Mouse (Mus musculus) thymus, postnatal 25 days (tissue): ENCODE data around the gene Nrip3.

Experiments
- DNase-seq: peaks from one replicate; pipeline ENCODE4 v3.0.0; 2022

Gene Nrip3

DNA sequence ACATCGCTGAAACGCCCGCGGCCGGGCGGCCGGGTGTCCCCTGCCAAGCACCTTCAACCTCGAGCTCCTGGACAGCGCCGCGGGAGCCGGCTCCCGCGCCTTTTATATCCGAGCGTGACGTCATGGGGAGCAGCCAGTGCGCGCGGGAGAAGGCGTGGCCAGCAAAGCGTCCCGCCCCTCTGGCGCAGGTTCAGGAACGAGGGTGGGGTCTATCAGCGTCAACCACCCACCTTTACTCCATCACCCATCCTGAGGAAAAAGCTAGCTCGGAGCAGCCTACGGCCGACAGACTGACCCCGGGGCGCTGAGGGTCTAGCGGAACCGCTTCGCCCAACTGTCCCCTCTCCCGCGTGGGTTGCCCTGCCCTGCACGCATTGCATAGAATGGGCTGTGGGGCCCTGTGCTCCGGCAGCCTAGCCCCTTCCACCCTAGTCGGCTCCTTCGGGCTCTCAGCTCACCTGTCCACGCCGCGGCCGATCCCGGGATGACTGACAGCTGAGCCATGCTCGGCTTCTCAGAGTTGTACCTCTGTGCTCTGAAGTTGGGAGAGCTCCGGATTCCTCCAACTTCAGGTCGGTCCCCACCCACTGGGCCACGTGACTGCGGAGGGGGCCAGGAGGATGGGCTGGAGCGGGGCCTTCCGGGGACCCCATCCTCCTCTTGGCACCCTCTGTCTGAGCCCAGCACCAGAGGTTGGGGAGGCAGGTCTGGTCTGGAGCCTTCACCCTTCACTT lies at the start of gene Nrip3:
Nrip3 (minus strand) TSS at position 556 of the 734 bp plus-strand sequence.
- peak; percentile 67 for DNase-seq

DNA sequence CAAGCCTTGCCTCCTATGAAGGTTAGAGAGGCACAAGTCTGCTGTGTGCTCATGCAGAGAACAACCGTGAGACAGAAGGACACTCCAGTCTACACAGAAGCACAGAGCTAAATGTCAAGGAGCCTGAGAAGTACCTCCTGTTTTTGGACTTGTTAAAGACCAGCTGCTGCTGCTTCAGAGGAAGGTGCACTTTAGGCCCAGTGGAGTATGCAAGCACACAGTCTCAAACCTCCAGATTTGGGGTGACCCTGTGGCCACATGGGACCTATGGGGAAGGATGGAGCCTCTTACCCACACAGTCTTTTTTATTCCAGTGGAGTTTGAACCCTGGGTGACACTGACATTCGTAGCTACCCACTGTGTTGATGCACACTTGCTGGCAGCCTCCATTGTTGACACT lies 49.6 kb upstream of the Nrip3 start:
- DNase-seq: no peak

DNA sequence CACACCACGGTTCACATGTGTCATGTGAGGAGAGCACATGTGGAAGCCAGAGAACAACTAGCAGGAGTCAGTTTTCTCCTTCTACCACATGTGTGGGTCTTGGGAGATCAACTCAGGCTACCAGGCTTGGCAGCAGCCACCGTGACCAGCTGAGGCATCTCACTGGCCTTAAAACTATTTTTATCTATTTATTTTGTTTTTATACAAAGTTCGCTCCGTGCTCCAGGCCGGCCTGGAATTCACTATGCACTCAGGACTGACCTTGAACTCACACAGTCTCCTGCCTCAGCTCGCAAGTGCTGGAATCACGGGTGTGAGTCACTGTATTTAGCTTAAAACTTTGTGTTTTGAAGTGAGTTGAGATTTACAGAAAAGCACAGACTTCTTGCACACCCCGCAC lies 45.1 kb upstream of the Nrip3 start:
- no peak for DNase-seq

DNA sequence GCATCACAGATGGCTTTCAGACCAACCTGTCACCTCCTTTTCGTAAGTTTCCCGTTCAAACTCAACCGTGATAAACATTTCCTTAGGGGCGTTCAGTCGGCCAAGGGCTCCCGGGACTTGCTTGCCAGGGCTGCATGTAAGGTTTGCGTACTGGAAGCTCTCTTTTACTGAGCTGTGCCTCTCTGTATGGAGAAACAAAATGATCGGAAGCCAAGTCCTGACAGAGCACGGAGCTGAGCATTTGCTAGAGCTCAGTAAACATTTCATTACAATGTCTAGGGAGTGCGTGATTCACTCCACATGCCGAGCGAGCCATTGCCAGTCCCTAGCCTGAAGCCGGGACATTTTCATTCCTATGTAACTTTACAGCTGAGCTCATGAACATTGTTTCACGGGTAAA lies 43.5 kb upstream of the Nrip3 start:
- DNase-seq: no peak

DNA sequence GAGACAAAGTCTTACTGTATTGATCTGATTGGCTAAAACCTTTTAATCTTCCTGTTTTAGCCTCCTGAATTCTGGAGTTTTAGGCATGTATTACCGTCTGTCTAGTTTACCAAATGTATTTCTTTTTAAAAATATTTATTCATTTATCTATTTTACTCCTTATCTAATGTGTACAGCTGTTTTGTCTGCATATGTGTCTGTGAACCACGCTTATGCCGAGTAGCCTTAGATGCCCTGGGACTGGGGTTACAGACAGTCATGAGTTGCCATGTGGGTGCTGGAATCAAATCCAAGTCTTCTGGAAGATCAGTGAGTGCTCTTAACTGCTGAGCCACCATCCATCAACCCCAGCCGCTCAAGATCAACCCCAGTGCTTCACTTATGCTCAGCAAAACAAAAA lies 36.8 kb upstream of the Nrip3 start:
- DNase-seq: no peak

DNA sequence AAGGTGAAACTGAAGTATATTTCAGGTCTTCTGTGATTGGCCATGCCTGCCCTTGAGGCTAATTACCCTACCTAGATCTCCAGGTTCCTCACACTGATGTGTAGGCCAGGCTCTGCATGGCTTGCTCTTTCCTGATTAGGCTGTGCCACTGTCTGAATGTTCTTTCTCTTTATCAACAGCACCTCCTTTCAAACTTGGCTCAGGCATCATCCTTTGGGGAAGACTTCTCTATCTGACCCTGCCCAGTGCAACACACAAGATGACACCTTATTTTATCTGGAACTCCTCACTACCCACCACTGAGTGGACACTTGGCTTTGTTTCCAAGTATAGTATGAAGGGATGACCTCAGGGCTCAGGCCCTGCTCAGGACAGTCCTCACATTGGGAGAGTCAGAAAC lies 36.1 kb upstream of the Nrip3 start:
- no peak for DNase-seq

DNA sequence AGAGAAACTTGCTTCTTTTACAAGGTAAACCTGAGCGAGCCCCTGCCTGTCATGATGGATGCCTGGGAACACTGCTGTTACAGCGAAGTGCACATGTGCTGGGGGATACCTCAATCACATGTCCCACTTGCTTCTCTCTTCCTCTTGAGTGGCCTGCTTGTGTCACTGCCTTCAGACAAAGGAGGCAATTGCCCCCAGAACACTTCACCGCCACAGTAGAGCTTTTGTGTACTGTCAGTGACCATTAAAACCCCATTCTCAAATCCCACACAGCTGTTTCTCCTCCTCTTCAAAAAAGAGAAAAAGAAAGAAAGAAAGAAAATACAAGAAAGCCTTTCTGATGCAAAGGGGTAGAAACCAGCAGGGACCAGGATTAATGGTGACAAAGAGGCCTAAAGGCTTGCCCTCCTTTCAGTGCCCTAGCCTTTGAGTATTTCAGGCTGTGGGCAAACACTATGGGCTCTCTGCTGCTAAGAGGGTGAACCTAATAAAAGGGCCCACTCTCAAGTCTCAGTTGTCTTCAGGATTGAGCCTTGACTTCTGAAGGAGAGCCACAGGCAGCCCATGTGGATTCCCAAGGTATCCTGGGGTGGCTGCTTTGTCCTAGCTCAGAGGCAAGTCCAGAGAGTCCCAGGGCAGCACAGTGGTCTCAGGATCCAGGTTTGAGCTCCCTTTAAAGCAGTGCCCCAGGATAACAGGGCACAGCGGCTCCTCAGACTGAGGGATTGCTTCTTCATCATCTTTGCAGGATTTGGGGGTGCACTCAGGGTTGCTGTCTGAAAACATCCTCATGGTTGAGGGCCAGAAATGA lies 31.7 kb upstream of the Nrip3 start:
- no peak for DNase-seq

DNA sequence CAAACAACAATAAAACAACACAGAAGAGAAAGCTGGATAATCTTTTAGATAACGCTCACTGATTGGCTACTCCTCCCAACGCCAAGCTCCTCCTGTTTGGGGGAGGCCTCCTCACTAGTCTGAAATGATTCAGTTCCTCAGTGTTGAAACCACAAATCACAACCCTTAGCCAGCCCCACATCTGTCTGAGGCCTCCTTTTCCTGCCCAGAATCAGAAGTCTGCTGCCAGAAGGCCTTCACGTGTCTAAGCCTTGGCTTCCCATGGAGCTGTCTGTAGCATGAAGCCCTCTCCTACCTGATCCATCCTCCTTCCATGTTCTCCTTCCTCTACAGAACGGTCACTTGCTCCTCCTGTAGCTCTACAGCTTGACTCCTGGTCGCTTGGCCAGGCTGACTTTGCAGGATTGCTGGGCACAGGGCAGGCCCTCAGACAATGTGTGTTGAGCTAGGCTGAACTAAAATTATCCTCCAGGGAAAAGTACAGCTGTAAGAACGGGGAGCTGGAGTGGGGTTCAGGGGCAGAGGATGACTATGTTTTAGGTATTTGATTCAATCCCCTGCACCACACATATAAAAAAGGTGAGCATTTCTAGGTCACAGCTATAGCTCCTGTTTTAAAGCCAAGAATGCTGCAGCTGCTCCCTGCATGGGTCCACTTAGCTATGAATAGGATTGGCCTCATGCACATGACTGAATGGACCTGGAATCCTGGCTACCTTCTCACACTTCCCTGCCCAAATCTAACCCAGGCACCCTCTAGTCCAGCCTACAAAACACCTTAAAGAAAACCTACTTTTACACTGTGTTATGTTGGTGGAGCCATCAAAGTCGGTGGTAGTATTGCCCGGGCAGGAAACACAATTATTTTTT lies 26.0 kb upstream of the Nrip3 start:
- no peak for DNase-seq

DNA sequence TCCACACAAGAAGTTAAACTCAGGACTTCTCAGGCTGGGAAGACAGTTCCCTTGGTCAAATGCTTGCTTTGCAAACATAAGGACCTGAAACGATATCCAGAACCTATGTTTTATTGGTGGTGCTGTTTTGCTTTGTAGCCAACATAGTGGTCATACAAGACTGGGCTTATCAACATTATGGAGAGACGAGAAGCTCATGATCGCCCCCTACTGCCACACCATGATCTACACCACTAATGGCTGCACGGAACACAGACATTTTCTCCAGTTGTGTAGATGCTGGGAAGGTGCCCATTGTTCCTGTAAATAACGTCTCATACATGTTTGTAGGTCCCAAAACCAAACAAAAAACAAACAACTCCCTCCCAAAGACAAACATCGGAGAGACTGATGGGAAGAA lies 23.0 kb upstream of the Nrip3 start:
- peak; percentile 35 for DNase-seq

DNA sequence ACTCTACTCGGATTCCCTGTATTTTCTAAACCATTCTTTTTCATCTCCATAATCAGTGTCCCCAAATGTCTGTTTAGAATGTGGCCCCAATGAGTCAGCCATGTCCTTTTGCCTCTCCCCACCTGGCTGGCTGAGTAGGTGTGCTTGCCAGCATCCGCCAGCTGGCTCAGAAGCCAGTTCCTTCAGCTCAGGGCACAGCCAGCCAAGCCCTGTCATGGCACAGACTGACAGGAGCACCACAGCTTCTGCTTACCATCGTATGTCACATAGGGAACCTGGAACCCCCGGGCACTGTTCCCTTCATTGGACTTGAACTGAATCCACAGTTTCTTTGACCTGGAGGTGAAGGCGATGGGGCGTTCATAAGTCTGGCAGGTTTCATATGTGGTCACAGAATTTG lies 22.5 kb upstream of the Nrip3 start:
- DNase-seq: no peak

DNA sequence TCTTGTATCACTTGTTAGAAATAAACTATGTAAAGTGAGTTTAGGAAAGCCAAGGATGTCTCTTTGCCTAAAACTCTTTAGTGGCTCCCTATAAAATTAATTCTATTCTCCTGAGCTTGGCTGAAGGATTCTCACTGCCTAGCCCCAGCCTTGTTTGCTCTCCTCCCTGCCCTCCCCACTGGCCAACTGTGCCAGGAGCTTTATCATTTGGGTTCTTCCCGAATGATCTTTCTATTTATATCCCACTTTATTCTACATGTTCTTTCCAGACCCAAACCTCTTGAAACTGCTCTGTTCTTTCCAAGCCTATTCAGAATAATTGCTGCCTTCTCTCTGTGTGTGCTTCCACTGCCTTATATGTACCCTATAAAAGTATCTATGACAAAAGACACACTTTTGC lies 21.7 kb upstream of the Nrip3 start:
- no peak for DNase-seq

DNA sequence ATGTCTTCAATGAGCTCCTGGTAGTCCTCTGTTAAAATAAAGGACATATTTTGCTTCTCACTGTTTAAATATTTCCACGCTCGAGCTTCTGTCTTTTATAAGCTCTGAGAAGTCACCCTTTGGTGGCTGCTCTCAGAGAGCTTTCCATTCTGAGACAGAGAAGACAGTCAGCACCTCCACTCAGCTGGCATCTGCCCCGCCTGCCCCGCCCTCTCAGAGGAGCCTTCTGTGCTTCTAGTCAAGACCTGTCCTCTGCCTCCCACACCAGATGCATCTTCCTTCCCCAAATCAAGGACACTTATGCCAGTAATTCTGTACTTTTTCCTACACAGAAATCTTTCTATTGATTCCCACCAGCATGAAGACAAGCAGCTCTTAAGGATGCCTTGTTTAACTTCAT lies 18.8 kb upstream of the Nrip3 start:
- no peak for DNase-seq

DNA sequence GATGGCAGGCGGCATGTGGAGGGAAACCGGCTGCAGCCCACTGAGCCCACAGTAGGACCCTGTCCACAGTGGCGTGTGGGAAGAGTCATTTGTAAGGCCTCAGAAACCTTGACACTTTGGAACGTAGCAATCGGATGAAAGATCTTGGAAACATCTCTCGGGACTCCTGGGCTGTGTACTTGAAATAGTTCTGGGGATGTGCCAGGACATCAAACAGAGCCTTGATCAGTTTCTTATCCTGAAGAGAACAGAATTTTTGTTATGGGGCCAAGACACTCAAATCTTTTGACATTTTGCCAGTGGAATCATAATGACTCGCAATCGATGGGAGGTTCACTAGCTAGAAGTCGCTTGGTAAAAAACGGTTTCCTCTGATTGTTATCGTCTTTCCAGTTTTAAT lies 17.3 kb upstream of the Nrip3 start:
- DNase-seq: no peak

DNA sequence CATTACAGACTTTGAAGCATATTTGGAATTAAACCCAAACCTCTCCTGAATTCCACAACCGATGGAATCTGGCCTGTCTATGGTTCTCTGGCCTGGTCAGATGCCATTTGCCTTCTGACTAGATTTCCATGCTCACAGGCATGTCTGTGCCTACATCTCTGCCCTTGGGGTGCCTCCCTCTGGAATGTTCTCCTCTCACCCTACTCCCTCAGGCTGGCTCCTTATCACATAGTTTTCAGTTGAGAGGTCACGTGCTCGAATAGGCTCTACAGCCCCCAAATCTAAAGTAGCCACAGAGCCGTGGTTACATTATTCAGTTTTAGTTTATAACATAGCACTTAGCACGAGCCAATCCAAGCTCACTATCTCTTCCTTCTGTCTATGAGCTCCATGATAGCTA lies 13.7 kb upstream of the Nrip3 start:
- DNase-seq: no peak

DNA sequence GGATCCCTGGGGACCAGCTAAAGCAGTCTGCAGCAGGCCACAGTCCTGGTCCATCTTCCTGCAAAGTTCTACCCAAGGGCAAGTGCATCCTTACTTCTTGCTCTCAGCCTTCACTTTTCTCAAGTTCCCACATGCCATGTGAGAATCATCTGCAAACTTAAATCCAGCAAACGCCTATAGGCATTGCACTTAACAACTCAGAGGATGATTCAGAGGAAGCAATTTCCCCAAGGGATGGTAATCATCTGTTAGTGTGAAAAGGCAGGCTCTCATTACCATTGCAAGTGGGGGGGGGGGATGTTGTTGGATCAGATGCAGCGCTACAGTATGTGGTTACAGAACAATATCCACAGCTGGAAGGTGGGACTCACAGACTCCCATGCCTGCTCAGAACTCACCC lies 12.7 kb upstream of the Nrip3 start:
- DNase-seq: no peak

DNA sequence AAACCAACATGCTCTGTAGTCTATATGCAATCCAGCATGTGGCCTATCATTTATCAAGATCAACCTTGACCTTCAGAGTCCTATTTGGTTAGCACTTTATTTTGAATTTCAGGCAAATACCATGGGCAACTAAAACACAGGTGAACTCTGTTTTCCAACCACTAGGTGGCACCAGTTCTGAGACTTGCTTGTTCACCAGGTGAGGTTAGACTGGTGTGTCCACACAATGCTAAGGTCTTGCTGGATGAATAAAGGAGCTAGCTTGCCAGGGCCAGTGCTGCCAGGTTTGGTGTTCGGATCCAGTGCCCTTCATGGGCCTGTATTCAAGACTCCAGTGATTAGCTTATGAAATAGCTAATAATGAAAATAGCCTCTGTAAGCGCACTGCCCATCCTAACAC lies 10.9 kb upstream of the Nrip3 start:
- peak; percentile 47 for DNase-seq

DNA sequence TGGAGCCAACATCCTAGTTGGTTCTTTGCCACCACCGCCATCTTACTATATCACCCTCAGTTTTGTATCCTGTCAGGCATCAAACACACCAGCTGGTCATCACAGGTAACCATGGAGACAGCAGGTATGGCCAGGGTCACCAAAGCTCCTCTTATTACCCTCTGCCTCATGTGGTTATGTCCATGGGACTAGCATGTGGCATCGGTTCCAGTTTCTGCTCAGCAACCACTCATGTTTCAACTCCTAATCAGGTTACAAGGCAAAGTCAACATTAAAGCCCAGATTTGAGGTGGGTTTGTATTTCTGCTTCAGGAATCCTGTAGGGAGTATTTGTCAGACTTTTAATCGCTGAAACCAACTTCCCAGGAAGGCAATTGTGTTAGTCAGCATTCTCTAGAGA lies 9.0 kb upstream of the Nrip3 start:
- no peak for DNase-seq

DNA sequence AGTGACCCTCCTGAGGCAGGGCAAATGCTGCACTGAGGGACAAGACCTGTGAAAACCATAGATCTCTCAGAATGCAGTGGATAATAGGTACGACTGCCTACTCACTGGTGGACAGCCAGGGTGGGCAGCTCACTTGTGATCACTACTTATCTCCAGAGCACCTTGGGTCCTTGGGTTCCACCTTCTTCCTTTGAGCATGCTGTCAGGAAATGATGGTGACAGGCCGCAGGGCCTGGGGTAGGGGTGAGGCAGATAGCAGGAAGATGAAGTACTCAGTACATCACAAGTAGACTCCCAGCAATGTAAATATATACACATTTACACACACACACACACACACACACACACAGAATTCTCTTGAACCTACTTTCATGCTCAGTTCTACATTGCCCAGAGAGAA lies 6.0 kb upstream of the Nrip3 start:
- DNase-seq: no peak

DNA sequence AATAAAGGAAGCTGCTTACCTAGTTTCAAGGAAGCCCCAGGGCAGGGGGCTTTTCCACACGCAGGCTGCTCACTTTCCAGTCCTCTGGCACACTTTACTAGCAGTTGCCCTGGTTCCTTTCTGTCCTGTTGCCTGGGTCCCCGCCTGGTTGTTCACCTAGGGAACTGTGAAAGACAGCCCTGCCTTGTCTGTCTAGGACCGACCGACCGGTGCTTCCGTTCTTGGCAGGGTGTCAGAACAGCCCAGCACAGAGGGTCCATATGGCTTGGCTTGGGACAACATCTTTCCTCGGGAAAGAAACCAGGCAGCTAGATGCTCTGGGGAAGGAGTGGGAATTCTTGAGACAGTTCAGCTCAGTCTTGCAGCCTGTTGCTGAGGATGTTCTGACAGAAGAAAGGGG lies 1.5 kb upstream of the Nrip3 start:
- DNase-seq: no peak

DNA sequence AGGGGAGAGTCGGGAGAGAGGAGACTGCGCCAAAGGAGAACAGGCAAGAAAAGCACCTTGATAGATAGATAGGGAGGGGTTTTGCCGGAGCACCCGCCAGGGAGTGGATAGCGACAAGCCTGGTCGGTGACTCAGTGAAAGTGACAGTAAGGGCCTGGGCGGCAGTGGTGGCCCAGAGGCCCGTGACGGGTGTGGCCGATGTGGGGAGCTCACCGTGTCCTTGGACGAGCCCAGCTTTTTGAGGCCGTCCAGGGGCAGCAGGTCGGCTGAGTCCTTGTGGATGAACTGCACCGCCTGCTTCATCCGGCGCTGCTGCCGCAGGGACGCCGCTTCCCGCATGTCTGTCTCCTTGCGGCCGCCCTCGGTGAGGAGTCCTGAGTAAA lies 747 bp downstream of the Nrip3 start:
- no peak for DNase-seq

DNA sequence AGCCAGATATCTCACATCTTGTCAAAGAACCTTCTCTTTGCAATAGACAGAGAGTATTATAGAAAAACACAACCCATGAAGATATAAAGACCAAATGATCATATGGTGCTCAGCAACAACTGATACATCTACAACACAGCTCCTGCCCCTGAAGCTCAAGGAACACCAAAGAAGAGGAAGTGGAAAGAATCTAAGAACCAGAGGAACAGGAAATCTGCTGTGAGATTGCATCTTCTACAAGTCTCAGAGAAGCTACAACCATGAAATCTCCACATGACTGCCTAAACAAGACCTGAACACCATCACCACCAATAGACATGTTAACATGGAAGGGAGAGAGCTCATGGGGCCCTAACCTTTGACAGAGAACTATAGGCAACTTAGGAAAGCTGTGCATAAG lies 9.6 kb downstream of the Nrip3 start:
- DNase-seq: no peak

DNA sequence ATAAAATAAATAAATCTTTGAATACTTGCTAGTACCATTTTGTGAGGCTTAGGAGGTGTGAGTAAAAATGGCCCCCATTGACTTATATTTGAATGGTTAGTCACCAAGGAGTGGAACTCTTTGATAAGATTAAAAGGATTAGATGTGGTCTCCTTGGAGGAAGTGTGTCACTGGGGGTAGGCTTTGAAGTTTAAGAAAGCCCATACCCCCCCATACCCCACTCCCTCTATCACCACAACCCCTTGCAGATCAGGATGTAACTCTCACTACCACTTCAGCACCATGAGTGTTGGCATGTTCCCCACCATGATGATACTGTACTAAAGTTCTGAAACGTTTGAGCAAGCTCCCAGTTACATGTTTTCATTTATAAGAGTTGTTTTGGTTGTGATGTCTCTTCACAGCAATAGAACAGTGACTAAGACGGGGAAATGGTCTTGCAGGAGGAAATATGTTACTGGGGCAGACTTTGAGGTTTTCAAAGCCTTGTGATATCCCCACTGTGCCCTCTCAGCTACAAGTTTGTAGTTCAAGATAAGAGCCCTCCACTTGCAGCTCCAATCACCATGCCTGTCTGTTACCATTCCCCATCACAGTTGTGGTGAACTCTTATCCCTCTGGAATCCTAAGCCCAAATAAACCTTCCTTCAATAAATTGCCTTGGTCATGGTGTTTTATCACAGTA lies 13.0 kb downstream of the Nrip3 start:
- no peak for DNase-seq
